Mouse (Mus musculus) cerebellum, postnatal 25 days (tissue): ENCODE measurements around the gene Pnn.
A peak's percentile ranks its signal among the peaks of the same experiment; 100 is the strongest.
"Not testable (repeated sequence)": the region's sequence is repeated elsewhere in the genome, so short reads cannot be mapped to it uniquely, and the experiment has no call there.

Source experiments
- DNase-seq, 2 experiments: peaks; one replicate each; pipeline ENCODE4 v3.0.0; 2021; ENCODE audit warnings: mixed read lengths in 2 of 2

Pnn gene

DNA sequence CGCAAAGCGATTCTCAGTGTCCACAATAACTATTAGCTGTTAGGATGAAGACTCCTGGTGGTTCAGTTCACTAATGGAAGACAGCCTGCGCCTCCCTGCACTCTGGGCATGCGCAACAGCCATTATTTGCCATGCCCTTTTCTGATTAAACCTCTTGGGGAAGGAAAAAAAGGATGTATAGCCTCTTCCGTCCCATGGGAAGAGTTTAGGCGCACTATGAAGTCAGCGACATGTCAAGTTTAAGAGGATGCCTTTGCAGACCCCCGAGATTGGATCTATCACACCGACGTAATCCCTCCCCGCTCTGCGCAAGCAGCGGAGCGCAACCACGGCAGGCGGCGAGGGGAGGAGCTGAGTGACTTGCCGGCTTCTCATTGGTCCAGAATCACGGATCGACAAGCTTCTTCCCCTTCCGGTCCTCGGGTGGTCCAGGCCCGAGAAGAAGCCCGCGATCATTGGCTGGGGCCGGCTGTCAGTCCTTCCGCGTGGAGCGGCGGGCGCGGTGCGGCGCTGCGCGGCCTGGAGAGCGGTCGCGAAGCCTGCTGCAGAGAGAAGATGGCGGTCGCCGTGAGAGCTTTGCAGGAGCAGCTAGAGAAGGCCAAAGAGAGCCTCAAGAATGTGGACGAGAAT, at the start of gene Pnn:
Gene Pnn (plus strand): TSS at position 437 of the 630 bp plus-strand sequence.
- DNase-seq: peak; percentile 97

DNA sequence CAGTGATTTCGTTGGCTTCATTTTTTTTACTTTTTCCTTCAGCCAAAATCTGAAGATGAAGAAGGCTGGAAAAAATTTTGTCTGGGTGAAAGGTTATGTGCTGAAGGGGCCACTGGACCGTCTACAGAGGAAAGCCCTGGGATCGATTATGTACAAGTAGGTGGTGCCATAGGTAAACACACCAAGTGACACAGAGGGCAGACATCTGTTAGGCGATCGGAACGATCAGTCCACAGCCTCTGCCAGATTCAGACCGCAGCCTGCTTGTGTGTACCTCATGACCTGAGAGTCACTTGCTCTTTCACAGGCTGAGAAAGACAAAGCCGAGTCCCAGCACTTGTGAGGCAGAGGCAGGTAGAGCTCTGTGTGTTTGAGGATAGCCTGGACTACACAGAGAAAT, 48.7 kb upstream of the Pnn start:
- DNase-seq: no peak

DNA sequence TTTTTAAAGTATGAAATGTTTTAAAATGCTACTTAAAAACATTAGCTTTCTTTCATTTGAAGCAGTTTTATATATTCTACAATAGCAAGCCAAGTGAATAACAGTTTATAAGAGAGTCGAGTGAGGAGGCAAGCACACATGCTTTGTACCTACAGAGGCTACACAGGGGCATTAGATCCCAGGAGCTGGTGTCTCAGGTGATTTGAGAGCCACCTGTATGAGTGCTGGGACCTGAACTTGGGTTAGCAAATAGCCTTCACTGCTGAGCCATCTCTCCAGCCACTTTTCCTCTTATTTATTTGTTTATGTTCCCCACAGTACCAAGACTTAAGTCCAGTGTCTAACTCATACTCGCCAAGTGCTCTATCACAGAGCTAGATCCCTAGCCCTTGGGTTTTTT, 46.8 kb upstream of the Pnn start:
- no peak for DNase-seq

DNA sequence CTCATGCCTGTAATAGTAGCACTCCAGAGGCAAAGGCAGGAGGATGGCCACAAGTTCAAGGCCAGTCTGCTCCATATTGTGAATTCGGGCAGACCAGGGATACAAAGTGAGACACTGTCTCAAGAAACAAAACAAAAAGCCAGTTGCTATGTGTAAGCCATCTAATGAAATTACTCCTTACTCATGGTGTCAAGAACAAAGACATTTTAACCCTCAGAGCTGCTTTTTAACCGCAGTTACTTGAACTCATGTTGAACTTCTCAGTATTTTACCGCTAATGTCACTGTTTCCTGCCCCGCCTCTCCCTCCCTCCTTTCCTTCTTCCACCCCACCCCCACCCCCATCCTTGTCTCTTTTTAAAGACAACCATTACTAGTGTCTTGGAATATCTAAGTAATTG, 45.4 kb upstream of the Pnn start:
- no peak for DNase-seq

DNA sequence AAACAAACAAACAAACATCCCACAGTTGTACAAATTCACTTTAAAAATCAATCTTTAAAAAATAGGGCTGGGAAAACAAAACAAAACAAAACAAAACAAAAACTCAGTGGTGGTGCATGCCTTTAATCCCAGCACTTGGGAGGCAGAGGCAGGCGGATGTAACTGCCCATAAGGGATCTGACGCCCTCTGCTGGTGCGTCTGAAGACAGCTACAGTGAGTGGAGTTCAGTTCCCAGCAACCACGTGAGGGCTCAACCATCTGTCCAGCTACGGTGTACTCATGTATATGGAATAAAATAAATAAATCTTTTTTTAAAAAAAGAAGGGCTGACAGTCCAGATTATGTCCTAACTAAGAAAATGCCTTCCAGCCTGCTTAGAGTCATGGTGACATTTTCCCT, 34.6 kb upstream of the Pnn start:
- DNase-seq: no peak

DNA sequence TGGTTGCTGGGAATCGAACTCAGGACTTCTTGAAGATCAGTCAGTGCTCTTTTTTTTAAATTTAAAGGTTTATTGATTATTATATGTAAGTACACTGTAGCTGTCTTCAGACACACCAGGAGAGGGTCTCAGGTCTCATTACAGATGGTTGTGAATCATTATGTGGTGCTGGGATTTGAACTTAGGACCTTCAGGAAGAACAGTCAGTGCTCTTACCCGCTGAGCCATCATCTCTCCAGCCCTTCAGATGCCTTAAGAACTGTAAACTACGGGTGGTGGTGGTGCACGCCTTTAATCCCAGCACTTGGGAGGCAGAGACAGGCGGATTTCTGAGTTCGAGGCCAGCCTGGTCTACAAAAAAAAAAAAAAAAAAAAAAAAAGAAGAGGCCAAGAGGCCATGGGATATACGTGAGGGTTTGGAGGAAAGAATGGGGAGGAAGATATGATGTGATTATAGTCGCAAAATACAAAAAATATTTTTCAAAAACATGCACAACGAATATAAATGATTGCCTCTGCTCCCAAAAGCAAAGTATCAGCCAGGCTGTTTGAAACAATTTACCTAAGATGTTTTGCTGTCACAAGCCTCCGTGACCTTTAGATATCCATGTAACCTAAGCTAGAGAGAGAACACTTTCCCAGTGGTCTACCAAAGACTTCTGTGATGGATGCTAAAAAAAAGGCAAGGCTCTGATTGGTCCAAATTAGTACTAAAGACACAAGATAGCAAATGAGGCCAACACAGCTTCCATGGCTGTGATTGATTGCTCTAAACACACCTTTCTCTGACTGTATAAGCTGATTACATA, 27.3 kb upstream of the Pnn start:
- no peak for DNase-seq

DNA sequence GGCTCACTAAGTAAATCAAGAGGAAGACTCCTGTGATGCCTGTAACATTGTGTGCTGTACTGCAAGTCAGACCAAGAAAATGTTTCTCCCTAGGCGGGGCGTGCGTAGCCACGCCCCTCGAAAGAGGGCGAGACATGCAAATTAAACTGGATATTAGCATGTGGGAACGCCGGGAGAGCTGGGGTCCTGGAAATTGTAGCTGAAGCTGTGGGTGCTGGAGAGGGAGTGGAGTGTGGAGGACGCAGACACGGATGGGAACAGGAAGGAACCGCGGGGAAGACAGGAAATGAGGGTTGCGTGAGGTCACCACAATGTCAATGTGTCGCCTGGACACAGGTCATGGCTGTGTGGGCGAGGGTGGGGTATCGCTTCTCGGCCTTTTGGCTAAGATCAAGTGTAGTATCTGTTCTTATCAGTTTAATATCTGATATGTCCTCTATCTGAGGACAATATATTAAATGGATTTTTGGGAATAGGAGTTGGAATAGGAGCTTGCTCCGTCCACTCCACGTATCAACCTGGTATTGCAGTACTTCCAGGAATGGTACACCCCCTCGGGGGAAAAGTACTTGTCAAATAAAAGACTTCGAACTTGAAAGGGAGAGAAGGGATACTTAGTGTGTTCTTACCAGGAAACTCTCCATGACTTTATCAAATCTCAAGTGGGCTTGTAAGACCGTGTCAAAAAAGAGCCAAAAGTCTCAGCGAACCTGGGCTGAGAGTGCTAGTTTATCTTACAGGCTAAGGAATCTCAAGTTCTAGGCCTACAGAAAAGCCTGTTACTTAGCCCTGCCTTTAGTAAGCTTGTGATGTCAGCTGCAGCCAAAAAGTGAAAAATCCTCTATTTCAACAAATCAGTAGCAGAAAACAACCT, 26.5 kb upstream of the Pnn start:
- DNase-seq: peak in 1 of 2 experiments; percentile 11

DNA sequence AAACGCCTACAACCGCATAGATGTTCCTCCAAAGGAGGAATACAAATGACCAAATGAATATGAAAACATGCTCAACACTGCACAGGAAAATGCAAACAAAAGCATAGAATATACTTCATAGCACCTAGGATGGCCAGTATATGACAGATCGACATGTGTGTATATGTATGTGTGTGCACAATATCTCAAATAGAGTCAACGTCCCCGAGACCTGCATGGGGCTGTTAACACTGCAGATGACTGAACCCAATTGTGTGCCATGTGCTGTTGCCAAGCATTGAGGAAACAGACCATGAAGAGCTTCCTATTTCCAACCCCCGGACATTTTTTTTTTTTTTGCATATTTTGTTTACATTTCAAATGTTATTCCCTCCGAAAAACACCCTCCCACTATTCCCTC, 25.8 kb upstream of the Pnn start:
- DNase-seq: no peak

DNA sequence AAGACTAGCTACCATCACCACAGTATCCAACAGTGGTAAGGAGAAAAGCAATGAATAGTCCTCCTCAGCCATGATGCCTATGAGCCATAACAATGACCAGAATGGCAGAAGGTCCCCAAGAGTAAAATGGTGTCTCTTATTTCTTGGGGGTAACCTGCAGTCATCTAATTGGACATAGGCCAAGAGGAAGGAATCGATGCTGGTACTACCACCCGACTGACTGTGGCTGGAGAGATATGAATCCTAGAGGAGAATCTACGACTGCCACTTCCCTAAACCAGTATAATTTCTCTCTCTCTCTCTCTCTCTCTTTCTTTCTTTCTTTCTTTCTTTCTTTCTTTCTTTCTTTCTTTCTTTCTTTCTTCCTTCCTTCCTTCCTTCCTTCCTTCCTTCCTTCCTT, 14.2 kb upstream of the Pnn start:
- no peak for DNase-seq

DNA sequence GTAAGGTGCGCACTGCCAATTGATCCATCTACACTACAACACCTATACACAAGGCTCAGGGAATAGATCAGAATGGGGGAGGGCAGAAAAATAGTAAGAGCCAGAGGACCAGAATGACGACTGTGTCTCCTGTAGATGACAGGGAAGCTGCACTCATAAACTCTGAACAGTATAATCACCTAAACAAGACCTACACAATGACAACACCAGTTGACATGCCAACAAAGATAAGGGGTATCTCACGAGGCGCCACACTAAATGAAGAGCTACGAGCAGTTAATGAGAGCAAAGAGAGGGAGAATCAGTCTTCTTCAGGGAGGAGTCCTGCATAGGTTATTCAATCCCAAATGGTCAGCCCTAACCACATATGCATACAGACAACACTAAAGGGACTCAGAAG, 13.5 kb upstream of the Pnn start:
- no peak for DNase-seq

DNA sequence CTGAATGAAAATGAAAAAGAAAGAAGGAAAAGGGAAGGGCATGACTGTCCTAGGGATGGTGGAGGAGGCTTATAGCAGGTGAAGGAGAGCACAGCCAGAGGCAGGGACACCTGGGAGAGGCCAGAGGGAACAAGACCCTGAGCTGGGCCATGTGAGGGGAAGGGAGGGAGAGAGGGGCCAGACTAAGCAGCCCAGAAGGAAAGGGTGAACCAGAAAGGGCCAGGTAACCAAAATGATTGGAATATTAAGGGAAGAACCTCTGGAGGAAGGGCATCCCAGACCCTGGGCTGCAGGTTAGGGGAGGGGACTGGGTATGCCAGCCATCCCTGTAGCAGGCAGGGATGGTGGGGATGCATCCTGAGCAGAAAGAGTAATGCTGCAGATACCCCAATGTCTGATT, 12.7 kb upstream of the Pnn start:
- DNase-seq: no peak

DNA sequence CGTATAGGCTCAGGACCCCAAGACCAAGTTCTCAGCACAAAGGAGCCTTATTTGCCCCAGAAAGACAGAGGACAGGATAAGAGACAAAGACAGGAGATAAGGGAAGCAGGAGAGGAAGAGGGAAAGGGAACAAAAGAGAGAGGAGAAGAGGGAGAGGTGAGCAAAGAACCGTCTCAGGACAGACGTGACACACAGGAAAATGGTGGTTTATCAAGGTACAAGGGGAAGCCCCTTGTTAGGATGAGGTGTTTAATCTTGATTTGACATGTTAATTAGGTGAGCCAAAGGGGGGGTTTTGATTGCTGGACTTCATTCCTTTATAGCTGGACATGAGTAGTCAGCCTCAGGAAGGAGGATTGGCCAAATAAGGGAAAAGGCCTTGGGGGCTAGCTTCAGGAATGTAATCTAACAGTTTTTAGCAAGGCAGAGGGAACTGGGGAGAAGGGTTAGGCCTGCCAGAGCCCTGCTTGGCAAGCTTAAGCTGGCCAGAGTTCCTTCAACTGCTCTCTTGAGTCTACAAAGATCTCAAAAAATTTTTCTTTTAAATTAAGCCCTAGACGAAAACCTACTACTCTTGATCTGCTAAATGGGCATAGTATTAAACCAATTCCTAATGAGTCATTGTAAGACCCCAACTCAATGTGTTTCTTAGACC, 11.4 kb upstream of the Pnn start:
- DNase-seq: no peak

DNA sequence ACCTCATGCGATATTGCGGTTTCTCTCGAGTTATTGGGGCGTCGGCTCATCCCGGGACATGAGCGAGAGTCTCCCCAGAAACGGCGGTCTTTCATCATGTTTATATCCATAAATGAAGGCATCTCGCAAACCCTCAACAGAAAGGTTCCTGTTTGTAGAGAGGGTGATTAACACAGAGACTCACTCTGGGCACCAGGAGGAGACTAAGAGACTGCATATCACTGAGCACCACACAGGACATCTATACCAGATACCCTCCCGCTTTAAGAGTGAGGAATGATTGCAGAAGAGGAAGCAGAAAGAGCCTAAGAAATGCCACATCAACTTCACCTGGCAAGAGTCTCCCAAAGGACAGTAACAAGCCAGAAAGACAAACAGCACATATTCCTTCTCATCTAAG, 10.5 kb upstream of the Pnn start:
- no peak for DNase-seq

DNA sequence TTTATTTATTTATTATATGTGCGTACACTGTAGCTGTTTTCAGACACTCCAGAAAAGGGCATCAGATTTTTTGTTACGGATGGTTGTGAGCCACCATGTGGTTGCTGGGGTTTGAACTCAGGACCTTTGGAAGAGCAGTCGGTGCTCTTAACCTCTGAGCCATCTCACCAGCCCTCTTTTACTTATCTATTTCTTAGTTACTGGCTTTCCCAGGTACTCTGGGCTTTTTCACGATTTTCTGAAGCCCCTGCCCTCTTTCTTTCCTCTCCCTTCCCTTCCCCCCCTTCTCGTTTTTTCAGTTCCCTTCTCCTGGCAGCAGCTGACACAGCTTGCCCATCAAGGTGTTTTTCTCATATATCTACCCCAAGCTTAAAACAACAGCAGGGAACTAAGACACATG, 8.4 kb upstream of the Pnn start:
- DNase-seq: not testable (repeated sequence)

DNA sequence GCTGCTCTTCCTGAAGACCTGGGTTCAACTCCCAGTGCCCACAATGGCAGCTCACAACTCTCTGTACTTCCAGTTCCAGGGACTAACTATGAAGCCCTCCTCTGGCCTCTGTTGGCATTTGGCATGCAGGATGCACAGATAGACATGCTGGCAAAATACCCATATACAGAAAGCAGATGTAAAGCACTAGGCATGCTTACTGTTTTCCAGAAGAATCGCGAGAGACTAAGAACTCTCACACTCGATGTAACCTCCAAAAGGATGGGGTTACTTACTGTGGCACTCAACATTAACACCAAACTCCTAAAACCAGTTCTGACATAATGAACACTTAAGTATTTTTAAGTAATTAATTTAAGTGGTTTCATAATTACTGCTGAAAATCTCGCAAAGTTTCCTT, 6.4 kb upstream of the Pnn start:
- DNase-seq: no peak

DNA sequence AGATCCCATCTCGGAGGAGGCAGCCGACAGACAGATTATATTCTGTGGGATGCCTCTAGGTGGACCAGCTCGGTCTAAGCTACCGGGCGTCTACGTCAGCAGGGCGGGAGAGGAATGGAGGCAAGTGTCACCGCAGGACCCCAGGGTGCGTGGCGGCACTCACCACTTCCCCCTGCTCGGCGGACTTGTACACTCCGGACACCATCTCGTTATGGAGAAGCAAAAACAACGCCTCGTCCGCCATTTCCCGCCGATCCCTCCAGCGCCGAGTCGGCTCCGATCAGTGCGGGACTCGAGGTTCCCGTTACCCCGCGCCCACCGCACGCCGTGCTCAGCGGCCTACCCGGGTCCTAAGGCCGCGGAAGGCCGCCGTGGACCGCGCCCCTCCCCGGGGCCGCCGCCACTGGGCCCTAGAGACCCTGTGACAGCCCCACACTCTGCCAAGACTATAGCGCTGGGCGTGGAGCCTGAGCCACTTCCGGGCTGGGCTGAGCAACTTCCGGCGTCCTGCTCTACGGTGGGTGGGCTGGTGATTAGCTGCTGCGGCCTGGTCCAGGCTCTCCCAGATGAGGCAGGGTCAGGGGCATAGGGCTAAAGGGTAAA, 5.6 kb upstream of the Pnn start, which contains the start of gene Trappc6b:
Gene Trappc6b (minus strand): TSS at position 480 of the 603 bp plus-strand sequence.
- peak; percentile 83 to 86 for DNase-seq

DNA sequence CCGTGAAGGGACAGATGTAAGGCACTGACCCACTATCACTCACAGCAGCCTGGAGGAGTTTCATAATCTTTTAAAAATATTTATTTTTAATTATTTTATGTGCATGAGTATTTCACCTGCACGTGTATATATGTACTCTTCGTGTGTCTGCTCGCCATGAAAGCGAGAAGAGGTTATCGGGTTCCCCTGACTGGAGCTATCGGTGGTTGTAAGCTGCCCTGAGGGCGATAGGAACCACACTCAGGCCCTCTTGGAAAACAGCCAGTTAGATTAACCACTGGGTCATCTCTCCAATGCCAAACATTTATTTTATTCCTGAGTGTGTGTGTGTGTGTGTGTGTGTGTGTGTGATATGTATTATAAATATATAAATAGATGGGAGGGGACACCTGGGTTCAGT, 1.8 kb upstream of the Pnn start:
- no peak for DNase-seq

DNA sequence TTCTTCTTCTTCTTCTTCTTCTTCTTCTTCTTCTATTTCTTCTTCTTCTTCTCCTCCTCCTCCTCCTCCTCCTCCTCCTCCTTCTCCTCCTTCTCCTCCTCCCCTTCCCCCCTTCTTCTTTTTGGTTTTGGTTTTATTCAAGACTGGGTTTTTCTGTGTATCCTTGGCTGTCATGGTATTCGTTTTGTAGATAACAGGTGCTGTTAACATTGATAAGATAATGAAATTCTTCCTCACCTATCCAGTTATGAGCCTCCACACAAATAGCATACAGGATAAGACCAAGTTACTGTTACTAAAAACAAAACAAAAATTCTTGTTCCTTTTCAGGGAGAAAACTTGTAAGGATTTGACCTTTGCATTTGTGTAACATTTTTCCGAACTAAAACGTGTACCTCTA, 908 bp upstream of the Pnn start:
- no peak for DNase-seq

DNA sequence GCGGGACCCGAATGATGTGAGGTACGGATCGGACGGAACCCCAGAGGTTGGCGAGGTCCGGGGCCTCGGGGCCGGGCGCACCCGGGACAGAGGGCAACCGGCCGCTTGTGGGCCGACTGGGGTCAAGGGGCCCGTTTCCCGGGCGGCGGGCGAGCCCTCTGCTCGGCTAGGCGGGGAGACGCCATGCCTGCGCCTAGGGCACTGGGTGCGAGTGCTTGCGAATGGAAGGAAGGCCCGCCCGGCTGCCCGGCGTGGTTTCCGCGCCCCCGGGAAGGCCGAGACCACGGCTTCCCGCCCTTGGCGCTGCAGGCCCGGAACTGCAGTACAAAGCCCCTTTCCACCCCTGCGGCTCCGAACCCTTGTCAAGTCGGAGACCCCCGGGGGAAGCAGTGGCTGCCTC, 411 bp downstream of the Pnn start:
- no peak for DNase-seq

DNA sequence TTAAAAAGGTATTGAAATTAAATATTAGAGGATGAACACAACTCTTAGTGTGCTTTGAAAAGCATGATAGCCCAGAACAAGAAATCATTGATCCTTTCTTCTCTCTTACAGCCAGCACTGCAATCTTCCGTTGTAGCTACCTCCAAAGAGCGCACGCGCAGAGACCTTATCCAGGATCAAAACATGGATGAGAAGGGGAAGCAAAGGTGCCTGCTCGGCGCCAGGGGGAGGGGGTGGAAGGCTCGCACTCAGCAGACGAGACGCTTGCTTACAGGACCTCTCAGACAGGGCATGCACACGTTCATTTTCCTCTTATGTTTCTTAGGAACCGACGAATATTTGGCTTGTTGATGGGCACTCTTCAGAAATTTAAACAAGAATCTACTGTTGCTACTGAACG, 2.1 kb downstream of the Pnn start:
- DNase-seq: no peak

DNA sequence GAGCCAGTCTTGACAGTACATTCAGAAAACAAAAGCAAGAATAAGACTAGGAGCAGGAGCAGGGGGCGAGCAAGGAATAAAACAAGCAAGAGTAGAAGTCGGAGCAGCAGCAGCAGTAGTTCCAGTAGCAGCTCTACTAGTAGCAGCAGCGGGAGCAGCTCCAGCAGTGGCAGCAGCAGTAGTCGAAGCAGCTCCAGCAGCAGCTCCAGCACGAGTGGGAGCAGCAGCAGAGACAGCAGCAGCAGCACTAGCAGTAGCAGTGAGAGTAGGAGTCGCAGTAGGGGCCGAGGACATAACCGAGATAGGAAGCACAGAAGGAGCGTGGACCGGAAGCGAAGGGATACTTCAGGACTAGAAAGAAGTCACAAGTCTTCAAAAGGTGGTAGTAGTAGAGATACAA, 5.6 kb downstream of the Pnn start:
- DNase-seq: no peak

DNA sequence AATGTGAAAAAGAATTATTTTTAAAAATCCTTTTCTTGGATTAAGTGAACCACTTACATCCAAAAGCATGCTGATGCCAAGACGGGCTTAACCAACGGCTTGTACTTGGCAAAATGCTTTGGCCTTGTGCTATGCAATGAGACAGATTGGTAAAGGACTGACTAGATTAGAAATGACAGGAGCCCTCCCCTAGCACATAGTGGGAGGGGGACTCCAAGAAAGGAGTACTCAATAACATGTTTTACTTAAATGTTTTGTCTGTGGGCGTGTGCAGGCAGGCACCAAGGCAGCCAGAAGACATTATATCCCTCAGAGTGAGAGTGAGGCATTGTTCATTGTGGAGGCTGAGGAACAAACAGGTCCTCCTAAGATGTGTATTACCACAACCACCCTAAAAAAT, 7.4 kb downstream of the Pnn start:
- no peak for DNase-seq

DNA sequence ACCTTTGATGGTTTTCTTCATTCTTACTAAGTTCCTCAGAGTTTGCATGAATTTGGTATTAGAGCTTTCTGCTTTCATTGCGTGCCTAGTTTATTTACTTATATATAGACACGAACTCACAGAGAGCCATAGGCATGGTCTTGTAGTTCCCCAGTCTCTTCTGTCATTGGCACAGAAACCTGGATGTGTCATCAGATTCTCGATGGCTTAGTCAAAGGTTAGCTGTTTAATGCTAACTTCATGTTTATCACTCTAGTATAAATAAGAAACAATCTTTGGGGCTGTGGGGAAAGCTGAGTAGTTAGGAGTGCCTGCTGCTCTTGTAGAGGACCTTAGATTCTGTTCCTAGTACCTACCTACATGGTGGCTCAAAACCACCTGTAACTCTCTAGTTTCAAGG, 10.3 kb downstream of the Pnn start:
- no peak for DNase-seq
